11 mouse cellular contexts compared by ENCODE assay signal in the genomic region with DNA sequence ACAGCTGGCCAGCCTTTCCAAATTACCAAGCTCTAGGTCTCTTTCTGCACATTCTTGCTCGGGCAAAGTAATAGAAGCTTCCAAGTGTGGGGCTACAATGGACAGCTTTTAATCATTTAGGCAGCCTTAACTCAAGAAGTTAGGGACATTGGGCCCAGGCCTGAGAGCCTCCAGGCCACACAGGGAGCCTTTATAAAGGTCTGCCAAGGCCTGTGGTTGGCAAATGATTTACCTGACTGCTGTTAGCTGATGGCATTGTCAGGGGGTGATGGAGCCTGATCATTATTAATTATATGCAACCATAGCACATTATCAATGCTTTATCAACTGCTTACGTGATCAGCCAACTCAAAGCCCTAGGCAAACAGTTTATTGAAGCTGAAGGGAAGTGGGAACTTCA. TPM values are rescaled to one million over a fixed set of nuclear protein-coding genes. Genes with fewer than 3 reads are reported as not detected.
DNase-seq lines count a peak whose midpoint lies in the region; ATAC-seq and TF ChIP-seq lines count a peak whose summit lies in the region.
"Had no signal": no experiment of that assay in that cellular context is flagged by ENCODE, and none has a peak within 500 bp of the region (broad histone marks: within the 10 kb centered on the region; RNA-seq: fewer than 3 reads in every experiment).

No protein-coding gene starts in this region.

- ATAC-seq in heart, embryonic 12.5 days (ENCODE audit: insufficient number of reproducible peaks, low FRiP score), result no peak
- no peak for ATAC-seq in neural tube, embryonic 13.5 days (ENCODE audit: low read depth)

- no peak overlapping the region for H3K9ac ChIP-seq in heart, embryonic 12.5 days
- no peak overlapping the region; the same call in 1 of the 2 replicates for H3K9ac ChIP-seq in neural tube, embryonic 13.5 days
- H3K9ac ChIP-seq: liver, embryonic 14.5 days had no signal

- TF ChIP-seq CTCF in thymus, adult 2 months (IDR thresholded peaks at IDR 0.05; ENCODE audit: borderline replicate concordance, control insufficient read depth, extremely low read depth, insufficient read depth, low read length, poor library complexity), result no peak

- TF ChIP-seq POLR2A in thymus, adult 2 months (IDR thresholded peaks at IDR 0.05; ENCODE audit: control insufficient read depth, extremely low read depth, insufficient read depth, low read length, poor library complexity), result no peak

- intact Hi-C loops in left cerebral cortex, postnatal 25 days (cut with DNase I), result no loop called here

- no peak for DNase-seq in heart, adult 8-10 months (ENCODE audit: low spot score)
- no peak for DNase-seq in neural tube, embryonic 10.5 days (ENCODE audit: extremely low spot score, low spot score)
- DNase-seq in limb, embryonic 10.5 days (ENCODE audit: low spot score), result no peak
- no peak for DNase-seq in left cerebral cortex, postnatal 25 days (ENCODE audit: low spot score in 2 of 2)
- no peak for DNase-seq in thymus, adult 2 months
- DNase-seq in cerebellum, adult 18-20 months, result no peak
- DNase-seq: adrenal gland, postnatal 25 days; cerebellum, adult 9-10 months had no signal

- no peak overlapping the region for H3K4me3 ChIP-seq in heart, embryonic 12.5 days
- H3K4me3 ChIP-seq in neural tube, embryonic 13.5 days, result no peak overlapping the region
- H3K4me3 ChIP-seq in limb, embryonic 10.5 days, result no peak overlapping the region
- no peak overlapping the region for H3K4me3 ChIP-seq in thymus, adult 2 months (ENCODE audit: control insufficient read depth, insufficient read depth, low read length)

- H3K9me3 ChIP-seq in heart, embryonic 12.5 days (replicated peaks), result no peaks in the 10 kb centered on the region
- no peaks in the 10 kb centered on the region for H3K9me3 ChIP-seq in neural tube, embryonic 13.5 days
- H3K9me3 ChIP-seq in limb, embryonic 10.5 days (replicated peaks), result no peaks in the 10 kb centered on the region

- no peak overlapping the region for H3K4me2 ChIP-seq in heart, embryonic 12.5 days
- no peak overlapping the region for H3K4me2 ChIP-seq in neural tube, embryonic 13.5 days

- no peaks in the 10 kb centered on the region for H3K27me3 ChIP-seq in heart, embryonic 12.5 days (replicated peaks)
- no peaks in the 10 kb centered on the region for H3K27me3 ChIP-seq in neural tube, embryonic 13.5 days
- no peaks in the 10 kb centered on the region for H3K27me3 ChIP-seq in limb, embryonic 10.5 days (ENCODE audit: low read depth, poor library complexity, severe bottlenecking)
- no peaks in the 10 kb centered on the region for H3K27me3 ChIP-seq in thymus, adult 2 months (ENCODE audit: control insufficient read depth, insufficient read depth, low read length)

- WGBS in heart, embryonic 12.5 days, result 58% methylated on average over 2 of the region's 2 CpGs
- 15% methylated on average over 2 of the region's 2 CpGs for WGBS in neural tube, embryonic 13.5 days
- WGBS in limb, embryonic 10.5 days, result 71% methylated on average over 2 of the region's 2 CpGs
- 89% methylated on average over 2 of the region's 2 CpGs for WGBS in thymus, adult 2 months

- H3K36me3 ChIP-seq in heart, embryonic 12.5 days, result peaks cover 3% of the 10 kb centered on the region; the same call in 1 of the 2 replicates
- H3K36me3 ChIP-seq in neural tube, embryonic 13.5 days, result 0 out of 2 replicates have a peak, but pooled peaks cover under 1% of the 10 kb centered on the region
- no peaks in the 10 kb centered on the region; the same call in 1 of the 2 replicates for H3K36me3 ChIP-seq in limb, embryonic 10.5 days
- H3K36me3 ChIP-seq in thymus, adult 2 months (ENCODE audit: control insufficient read depth, insufficient read depth, low read length), result no peaks in the 10 kb centered on the region

- H3K4me1 ChIP-seq in heart, embryonic 12.5 days (replicated peaks), result peaks cover 100% of the 10 kb centered on the region
- peaks cover 58% of the 10 kb centered on the region for H3K4me1 ChIP-seq in neural tube, embryonic 13.5 days (replicated peaks)
- peaks cover 62% of the 10 kb centered on the region for H3K4me1 ChIP-seq in limb, embryonic 10.5 days
- peaks cover 51% of the 10 kb centered on the region for H3K4me1 ChIP-seq in thymus, adult 2 months (replicated peaks; ENCODE audit: control insufficient read depth, insufficient read depth, low read length)

- peak overlapping the region; percentile 97 for H3K27ac ChIP-seq in heart, embryonic 12.5 days (ENCODE audit: poor library complexity, severe bottlenecking)
- H3K27ac ChIP-seq in neural tube, embryonic 13.5 days (replicated peaks), result 0 out of 2 replicates have a peak overlapping the region, but pooled peaks have one; percentile 35
- H3K27ac ChIP-seq in limb, embryonic 10.5 days, result peak overlapping the region; percentile 83
- H3K27ac ChIP-seq in thymus, adult 2 months (ENCODE audit: control insufficient read depth, insufficient read depth, low read length), result no peak overlapping the region
- H3K27ac ChIP-seq: liver, embryonic 14.5 days had no signal

RNA-seq across cellular contexts. Expression of a gene that starts 33.2 kb away (rescaled TPM):
- polyA plus RNA-seq in heart, embryonic 12.5 days (2016; fragmentation: Nextera tagmentation; extraction: Ambion mirVana), result 24.0 and 25.8 TPM in 2 replicates
- 10 to 100 TPM in 2 of 4 experiments, 1 to 10 TPM in 2; 8.2 to 15.7 (median 11.9) TPM for total RNA-seq in heart, adult 8-10 months (2022)
- 4.6 and 5.3 TPM in 2 replicates for polyA plus RNA-seq in neural tube, embryonic 13.5 days (2015; fragmentation: Nextera tagmentation; extraction: Ambion mirVana)
- 3.0 and 5.5 TPM in 2 replicates for polyA plus RNA-seq in limb, embryonic 10.5 days (2016; fragmentation: Nextera tagmentation; extraction: Ambion mirVana)
- total RNA-seq in left cerebral cortex, postnatal 25 days (2021), result 10 to 100 TPM; 49.8 to 61.2 TPM
- 16.0 and 16.2 TPM in 2 replicates for polyA plus RNA-seq in thymus, adult 2 months (2012; rRNA removed)
